Mouse (Mus musculus): ENCODE results near the gene Otud7b. TPM values are rescaled to one million over a fixed set of nuclear protein-coding genes. Genes with fewer than 3 reads are reported as not detected.

The Otud7b gene
- total RNA-seq, 2 experiments from 2014 or later: 33.3 to 33.4 TPM

DNA sequence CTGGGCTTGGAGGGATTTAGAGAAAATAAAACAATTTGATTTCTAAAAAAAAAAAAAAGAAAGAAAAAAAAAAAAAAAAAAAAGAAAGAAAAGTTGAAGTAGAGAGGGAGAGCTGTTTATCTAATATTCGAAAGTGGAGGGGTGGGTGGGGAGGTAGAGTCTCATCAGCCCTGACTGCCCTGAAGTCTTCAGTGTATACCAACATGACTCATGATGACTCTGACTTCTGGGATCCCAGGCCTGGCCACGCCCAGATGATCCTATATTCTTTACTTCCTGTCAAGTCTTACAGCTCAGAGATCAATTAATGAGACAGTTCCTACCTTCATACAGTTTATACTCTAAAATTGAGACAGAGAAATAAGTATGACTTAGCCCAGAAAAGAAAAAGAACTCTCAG lies 17.1 kb upstream of the Otud7b start:
- no peak for DNase-seq (ENCODE audit: extremely low spot score in 1 of 2, low spot score in 2 of 2)
- H3K27ac ChIP-seq: no peak overlapping the region
- H3K4me3 ChIP-seq: no peak overlapping the region
- intact Hi-C loops (cut with DNase I): no loop called here
- TF ChIP-seq CTCF (IDR thresholded peaks at IDR 0.05): no peak

DNA sequence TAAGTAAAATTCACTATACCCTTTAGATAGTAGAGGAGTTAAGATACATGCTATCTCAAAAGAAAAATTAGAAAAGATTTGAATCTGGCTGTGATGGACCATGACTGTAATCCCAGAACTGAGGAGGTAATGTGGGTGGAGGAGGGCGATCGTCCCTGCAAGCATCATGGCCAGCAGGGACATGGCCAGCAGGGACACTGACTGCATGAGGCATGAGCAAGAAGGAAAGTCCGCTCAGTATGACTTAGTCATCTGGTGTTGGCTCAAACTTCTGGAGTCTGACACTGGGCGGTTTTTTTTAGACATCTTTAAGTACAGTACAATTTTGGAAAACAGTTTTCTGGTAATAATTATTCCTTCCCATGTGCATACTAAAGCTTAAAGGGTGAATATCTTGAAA lies 16.5 kb upstream of the Otud7b start:
- no peak for DNase-seq (ENCODE audit: extremely low spot score in 1 of 2, low spot score in 2 of 2)
- intact Hi-C loops (cut with DNase I): no loop called here
- Histone ChIP-seq H3K27ac (no peak overlapping the region), H3K4me3 (no peak overlapping the region)
- no peak for TF ChIP-seq CTCF (IDR thresholded peaks at IDR 0.05)

DNA sequence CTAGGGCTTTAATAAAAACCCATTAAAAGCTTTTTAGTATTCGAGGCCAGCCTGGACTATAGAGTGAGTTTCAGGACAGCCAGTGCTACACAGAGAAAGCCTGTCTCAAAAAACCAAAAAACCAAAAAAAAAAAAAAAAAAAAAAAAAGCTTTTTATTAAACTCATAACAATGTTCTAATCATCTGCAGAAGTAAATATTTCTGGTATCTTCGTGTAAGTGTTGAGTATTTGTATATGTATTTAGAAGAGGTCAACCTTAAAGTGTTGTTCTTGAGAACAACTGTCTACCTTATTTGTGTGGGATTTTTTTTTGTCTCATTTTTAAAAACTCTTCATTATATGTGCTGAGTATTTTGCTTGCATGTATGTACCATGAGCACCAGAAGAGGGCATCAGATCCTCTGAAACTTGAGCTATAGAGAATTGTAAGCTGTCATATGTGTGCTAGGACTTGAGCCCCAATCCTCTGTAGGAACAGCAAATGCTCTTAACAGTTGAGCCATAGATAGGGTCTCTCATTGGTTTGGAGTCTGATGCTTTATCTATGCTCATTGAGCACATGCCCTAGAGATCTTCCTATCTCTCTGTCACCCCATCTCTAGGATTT lies 14.3 kb upstream of the Otud7b start:
- no peak overlapping the region for H3K4me3 ChIP-seq
- no peak for DNase-seq (ENCODE audit: extremely low spot score in 1 of 2, low spot score in 2 of 2)
- peak; percentile 36 for TF ChIP-seq CTCF (IDR thresholded peaks at IDR 0.05)
- H3K27ac ChIP-seq: no peak overlapping the region
- intact Hi-C loops (cut with DNase I): loop anchor here (5.0 kb wide), 1 partner anchor 57 kb away; no protein-coding TSS in a partner anchor

DNA sequence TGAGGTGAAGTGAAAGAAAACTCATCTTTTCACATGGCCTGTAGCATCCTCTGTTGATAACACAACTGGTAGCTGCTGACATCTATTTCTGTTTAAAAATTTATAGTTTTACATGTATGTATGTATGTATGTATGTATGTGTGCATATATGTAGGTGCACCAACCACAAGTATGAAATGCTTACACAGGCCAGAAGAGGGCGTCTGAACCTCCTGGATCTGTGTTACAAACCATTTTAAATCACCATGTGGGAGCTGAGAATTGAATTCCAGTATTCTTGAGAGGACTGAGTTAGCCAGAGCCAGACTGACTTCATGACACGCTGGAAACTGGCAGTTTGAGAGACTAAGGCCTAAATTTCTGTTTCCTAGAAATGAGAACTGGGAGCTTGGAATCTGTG lies 13.2 kb upstream of the Otud7b start:
- Histone ChIP-seq H3K27ac (no peak overlapping the region), H3K4me3 (no peak overlapping the region)
- no peak for DNase-seq (ENCODE audit: extremely low spot score in 1 of 2, low spot score in 2 of 2)
- TF ChIP-seq CTCF (IDR thresholded peaks at IDR 0.05): no peak; the same call in 1 of the 2 replicates
- intact Hi-C loops (cut with DNase I): loop anchor here (5.0 kb wide), 1 partner anchor 56 kb away; no protein-coding TSS in a partner anchor

DNA sequence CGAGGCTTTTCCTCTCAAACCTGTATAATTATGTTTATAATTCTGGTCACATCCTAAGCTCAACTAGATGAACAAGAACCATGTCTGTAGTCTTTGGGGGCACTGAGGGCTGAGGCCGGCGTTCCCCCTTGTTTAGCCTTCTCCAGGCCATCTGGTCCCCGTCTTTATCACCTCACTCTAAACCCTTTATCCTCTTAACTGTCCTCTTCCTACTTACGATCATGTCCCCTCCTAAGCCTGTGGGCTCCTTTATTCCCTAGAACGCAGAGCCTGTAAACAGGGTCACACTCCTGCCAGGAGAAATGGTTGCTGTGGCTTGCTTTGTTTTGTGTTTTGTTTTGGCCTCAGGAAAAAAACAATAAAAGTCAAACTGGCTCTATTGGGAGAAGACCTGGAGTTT lies 12.4 kb upstream of the Otud7b start:
- Histone ChIP-seq H3K4me3 (no peak overlapping the region), H3K27ac (no peak overlapping the region)
- DNase-seq (ENCODE audit: extremely low spot score in 1 of 2, low spot score in 2 of 2): no peak
- intact Hi-C loops (cut with DNase I): loop anchor here (5.0 kb wide), 1 partner anchor 55 kb away; no protein-coding TSS in a partner anchor
- TF ChIP-seq CTCF (IDR thresholded peaks at IDR 0.05): no peak

DNA sequence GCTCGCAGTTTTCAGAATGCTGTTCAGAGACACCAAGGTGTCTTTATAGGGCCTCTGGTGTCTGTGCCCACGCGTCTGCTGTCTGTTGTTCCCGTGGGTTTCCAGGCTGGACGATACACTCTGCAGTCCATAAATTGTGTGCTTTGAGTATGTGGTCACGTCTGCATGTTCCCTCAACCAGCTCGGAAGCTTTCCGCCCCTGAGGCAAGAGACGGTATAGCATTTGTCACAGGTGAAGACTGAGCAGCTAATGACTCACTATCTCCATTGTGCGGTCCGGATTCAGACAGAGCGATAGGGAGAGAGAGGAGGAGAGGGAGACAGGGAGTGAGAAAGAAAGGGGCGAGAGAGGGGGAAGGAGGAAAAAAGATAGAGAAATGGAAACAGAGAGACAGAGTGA lies 10.8 kb upstream of the Otud7b start:
- intact Hi-C loops (cut with DNase I): loop anchor here (5.0 kb wide), 1 partner anchor 54 kb away; no protein-coding TSS in a partner anchor
- no peak for DNase-seq (ENCODE audit: extremely low spot score in 1 of 2, low spot score in 2 of 2)
- Histone ChIP-seq H3K27ac (no peak overlapping the region), H3K4me3 (no peak overlapping the region)
- no peak for TF ChIP-seq CTCF (IDR thresholded peaks at IDR 0.05)

DNA sequence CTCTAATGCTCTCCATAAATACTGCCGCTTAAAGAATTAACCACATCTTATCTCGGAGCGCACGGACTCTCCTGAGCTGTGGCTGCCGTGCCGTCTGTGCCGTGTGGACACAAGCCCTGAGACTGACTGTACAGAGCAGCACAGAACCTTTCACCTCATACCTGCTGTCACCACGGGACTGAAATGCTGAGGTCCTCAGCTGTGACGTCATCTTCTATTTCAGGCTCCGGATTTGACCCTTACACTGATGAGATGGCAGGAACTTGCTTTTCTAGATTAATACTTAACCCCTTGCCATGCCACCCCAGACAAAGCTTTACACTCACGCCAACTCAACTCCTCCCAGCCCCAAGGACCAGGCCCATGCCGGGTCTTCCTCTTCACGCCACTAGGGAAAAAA lies 10.1 kb upstream of the Otud7b start:
- Histone ChIP-seq H3K4me3 (no peak overlapping the region), H3K27ac (no peak overlapping the region)
- DNase-seq (ENCODE audit: extremely low spot score in 1 of 2, low spot score in 2 of 2): no peak
- intact Hi-C loops (cut with DNase I): loop anchor here (5.0 kb wide), 1 partner anchor 53 kb away; no protein-coding TSS in a partner anchor
- TF ChIP-seq CTCF (IDR thresholded peaks at IDR 0.05): no peak

DNA sequence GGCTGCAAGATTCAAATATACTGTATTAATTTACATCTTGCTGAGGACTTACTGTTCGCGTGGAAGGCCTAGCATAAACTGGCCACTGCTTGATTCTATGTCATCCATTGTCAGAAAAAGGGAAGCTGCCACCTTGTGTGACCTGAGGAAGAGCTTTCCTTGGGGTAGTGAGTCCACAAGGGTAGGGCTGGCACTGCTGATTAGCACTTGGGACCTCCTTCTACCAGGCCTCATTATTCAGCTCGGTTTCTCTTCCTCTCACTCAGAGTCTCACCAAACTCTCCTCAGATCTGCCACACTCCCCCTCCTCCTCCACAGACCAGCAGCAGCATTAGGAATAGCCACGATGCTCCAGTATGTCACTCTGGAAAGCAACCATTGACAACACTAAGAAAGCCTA lies 6.2 kb upstream of the Otud7b start:
- no peak overlapping the region for H3K4me3 ChIP-seq
- DNase-seq (ENCODE audit: extremely low spot score in 1 of 2, low spot score in 2 of 2): no peak
- intact Hi-C loops (cut with DNase I): no loop called here
- H3K27ac ChIP-seq: no peak overlapping the region
- no peak for TF ChIP-seq CTCF (IDR thresholded peaks at IDR 0.05)

DNA sequence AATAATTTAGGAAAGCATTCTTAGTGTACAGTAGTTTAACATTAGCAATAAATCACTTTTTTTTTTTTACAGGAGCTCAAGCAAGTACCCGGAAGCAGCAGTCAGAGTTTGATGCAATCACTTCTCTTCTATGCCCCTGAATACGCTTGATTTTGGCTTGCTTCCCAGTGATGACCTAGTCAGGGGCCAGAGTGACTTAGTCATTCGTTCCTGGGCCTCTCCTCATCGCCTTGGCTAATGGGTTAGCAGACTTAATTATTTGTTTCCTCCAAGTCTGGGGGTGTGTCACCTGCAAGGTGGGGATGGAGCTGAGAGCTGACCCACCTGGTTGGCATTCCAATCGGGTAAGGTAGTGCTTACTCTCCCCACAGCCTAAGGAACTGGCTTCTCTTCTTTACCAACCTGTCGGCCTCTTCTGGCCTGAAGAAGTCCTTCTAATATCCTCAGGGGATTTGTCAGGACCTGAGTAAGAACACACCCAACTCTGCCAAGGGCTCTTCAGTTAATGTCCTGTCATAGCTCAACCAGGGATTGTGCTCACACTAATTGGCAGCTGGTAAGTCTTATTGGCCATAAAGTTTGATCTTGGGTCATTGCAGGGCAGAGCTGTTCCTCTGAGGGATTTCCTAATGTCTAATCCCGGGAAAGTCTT lies 5.6 kb upstream of the Otud7b start:
- TF ChIP-seq CTCF (IDR thresholded peaks at IDR 0.05): no peak
- Histone ChIP-seq H3K27ac (no peak overlapping the region), H3K4me3 (no peak overlapping the region)
- no peak for DNase-seq (ENCODE audit: extremely low spot score in 1 of 2, low spot score in 2 of 2)
- intact Hi-C loops (cut with DNase I): no loop called here

DNA sequence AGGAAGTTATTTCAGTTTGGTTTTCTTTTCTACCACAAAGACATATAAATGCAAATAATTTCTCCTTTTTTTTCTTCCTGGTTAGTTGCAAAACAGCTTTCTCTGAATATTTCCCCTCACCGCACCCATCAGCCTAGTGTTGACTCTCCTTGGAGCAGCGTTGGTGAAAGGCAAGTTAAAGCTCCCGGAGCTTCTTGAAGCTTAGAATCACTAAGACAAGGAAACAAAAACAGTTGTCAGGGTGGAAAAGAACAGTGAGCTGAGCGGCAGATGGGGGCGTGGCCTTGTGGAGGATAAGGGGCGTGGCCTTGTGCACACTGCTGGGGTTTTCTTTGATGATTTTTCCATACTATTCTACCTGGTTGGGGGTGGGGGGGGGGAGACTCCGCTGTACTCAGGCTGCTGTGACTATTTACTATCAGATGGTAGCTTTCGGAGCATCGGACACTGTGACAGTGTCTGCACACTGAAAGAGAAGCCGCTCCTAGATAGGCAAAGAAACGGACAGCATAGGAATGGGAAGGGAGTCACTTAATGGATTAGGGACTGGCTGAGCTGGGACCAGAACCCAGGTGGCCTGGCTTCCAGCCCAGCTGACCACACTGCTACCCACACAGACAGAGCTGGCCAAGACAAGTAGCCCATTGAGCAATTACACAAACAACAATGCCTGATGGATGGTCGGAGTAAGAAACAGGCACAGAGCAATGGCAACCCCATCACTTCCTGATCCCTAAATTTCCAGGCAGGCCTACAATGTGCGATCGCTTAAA lies 2.0 kb upstream of the Otud7b start:
- H3K27ac ChIP-seq: peak overlapping the region; percentile 97; the same call in 1 of the 2 replicates
- intact Hi-C loops (cut with DNase I): no loop called here
- no peak for TF ChIP-seq CTCF (IDR thresholded peaks at IDR 0.05)
- peak in 1 of 2 experiments; percentile 34 for DNase-seq (ENCODE audit: extremely low spot score in 1 of 2, low spot score in 2 of 2)
- no peak overlapping the region for H3K4me3 ChIP-seq

DNA sequence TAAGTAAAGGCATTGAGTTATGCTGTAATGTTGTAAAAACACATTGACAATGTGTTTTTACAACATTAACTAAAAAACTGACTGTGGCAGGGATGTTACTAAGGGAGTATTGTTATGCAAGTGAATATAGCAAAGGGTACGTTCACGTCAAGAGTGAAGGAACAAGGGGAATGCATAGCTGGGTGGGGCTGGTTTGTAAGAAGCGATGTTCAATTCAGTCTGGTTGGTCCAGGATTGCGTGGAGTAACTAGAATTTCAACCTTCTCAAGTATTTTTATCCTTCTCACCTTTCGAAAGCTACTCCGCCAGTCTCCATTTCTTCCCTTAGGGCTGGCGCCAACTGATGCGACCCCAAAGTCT lies 446 bp upstream of the Otud7b start:
- peak overlapping the region; percentile 97 for H3K27ac ChIP-seq
- TF ChIP-seq CTCF (IDR thresholded peaks at IDR 0.05): no peak
- DNase-seq (ENCODE audit: extremely low spot score in 1 of 2, low spot score in 2 of 2): no peak
- peak overlapping the region; percentile 98 for H3K4me3 ChIP-seq
- intact Hi-C loops (cut with DNase I): no loop called here

DNA sequence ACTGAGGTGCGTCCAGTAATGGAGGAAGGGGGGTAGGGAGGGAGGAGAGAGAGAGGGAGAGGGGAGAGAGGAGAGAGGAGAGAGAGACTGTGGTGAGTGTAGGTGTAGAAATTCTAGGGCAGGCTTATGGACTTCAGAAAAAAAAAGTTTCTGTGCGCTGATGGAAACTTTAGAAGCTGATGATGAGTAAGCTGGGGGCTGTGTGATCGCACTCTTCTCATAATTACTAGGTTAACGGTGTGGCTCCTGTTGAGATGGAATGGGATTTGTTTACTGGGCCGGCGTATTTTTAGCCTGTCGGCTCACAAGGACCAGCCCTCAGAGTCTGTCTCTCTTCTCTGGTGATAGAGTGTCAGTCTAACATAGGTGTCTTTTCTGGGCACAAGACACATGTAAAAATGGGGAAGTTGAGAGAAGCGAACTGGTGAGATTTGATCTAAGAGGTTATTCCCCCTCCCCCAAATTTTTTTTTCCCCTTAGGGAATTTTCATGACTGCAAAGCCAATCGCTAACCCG lies 963 bp downstream of the Otud7b start:
- Histone ChIP-seq H3K4me3 (peak overlapping the region; percentile 98), H3K27ac (no peak overlapping the region; the same call in 1 of the 2 replicates)
- intact Hi-C loops (cut with DNase I): no loop called here
- no peak for DNase-seq (ENCODE audit: extremely low spot score in 1 of 2, low spot score in 2 of 2)
- TF ChIP-seq CTCF (IDR thresholded peaks at IDR 0.05): no peak
